Mouse (Mus musculus) testis, postnatal 14 days (tissue): ENCODE measurements around the gene Arhgef19.

Source experiments
- DNase-seq: peaks from one replicate; pipeline ENCODE4 v3.0.0; 2021; ENCODE audit warnings: low spot score

The Arhgef19 gene

DNA sequence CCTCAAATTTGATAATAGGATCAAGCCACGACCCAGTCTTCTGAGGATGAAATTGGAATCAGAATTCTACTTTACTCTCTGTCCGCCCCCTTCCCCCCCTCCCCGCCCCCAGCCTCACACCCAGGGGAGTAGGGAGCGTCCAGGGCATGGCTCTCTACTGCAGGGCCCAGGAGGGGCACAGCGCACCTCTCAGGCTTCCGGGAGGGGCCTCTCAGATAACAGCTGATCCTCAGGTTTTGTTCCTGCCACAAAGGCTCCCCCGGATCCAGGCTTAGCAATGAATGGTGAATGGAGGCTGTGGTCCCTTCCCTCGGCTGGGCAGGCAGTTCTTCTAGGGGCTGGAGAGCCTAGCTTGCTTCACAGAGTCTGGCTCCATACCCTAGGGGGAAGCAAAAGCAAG, 45.8 kb downstream of the Arhgef19 start:
- DNase-seq: no peak

DNA sequence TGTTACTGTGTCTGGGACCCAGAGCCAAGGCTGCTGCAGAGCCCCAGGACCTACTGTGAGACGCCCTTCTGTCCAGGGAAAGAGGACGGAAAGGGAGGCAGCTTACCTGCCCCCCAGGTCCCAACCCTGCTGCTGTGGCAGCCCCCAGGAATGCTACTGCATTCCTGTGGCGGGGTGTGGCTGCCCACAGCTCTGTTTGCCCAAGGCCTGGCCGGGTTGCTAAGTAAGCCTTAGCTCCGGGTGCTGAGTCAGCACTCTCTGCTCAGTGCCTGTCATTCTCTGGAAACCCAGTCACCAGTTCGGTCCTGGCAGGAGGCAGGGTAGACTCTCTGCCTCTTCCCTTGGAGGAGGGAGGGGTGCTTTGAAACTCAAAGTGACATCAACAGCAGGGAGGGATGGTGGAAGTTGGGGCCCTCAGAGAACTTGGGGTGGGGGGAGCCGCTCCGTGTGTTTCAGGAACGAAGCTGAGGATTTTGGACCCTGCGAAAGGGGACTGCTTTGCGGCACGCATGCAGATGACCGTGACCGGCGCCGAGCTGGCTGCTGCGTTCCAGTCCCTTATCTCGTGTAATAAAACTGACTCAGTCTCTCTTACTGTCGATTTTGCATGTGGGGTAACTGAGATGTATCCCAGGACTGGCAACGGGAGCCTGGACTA, 47.7 kb downstream of the Arhgef19 start:
- DNase-seq: no peak

DNA sequence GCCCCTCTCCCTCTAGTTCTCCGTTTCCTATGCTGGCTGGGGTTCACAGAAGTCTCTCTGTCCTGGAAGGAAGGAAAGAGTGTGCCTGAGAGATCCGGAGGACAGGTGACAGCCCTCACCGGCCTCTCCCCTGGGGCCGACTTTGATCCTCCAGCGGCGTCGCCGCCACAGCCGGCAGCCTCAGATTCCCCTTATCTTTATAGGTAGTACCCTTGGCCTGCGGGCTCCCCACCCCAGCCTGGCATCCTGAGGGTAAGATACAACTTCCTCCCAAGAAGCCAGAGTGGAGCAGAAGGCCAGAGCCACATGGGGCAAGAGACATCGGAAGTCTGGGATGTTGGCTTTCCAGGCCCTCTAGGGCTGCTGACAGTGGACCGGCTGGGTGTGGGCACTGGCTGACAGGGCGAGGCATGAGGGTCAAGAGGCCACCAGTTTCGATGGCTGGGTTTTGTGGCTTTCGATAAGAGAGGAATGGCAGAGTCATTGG, 48.3 kb downstream of the Arhgef19 start:
- DNase-seq: no peak

DNA sequence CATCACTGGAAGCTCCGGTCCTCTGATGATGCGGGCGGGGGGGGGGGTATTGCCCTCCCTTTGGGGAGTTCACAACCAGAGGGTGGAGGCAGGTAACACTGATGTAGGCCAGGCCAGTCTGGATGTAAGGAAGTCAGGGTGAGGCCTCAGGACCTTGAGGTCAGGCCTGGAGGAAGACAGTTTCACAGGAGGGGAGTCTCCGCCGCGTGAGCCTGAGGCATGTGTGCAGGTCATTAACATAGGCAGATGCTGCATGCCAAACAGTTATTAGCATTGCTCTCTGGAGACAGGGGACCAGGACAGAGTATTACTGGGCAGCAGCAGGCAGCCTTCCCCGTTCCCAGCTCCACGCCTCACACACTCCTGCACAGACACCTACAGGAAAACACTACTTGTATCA, 48.9 kb downstream of the Arhgef19 start:
- no peak for DNase-seq

DNA sequence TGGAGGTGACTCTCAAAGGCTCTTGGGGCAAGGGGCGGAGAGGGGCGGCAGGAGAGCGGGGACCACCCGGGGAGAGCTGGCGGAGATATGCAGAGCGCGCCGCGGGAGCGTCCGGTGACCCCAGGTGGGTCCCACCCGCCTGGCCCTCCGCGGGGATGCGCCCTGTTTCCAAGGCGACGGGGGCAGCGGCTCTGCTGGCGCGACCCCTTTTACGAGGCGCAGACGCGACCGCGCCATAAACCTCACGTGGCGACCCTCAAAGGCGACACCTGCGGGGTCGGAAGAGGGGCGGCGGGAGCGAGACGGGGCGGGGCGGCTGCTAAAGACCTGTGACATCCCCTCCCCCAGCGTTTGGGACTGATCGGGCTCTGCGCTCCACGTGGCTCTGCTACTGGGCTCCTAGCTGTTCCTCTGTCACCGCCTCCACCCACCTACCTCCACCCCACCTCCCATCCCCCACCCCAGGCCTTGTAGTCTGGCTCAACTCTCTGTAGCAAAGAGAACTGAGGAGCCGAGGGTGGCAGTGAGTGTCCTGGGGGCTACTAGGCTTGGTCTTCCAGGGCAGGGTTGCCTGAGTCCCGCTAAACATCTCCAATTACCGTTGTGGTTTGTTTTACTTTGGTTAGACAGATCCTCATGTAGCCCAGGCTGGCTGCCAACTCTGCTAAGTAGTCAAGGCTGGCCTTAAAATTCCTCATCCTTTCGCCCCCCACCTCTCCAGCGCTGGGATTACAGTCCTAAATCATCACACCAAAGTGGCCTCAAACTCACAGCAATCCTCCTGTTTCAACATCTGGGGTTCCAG, 52.5 kb downstream of the Arhgef19 start:
- DNase-seq: no peak

DNA sequence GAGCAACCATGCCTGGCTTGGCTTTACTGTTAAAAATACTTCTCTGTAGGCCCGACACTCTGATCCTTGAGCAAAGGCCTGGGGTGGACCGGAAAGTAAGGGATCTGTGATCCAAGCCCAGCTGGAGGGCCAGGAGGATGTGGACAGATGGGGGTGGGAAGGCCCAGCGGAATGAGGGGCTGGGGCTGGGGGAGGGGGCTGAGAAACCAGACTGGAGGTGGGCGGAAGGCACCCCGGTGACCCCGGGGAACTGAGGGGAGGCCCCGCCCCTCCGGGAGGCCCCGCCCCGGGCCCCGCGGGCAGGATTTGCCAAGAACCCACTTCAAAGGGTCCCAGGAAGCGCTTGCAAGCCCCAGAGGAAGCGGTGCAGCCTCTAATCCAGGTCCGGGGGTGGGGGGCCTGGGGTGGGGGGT, 56.5 kb downstream of the Arhgef19 start:
- no peak for DNase-seq

DNA sequence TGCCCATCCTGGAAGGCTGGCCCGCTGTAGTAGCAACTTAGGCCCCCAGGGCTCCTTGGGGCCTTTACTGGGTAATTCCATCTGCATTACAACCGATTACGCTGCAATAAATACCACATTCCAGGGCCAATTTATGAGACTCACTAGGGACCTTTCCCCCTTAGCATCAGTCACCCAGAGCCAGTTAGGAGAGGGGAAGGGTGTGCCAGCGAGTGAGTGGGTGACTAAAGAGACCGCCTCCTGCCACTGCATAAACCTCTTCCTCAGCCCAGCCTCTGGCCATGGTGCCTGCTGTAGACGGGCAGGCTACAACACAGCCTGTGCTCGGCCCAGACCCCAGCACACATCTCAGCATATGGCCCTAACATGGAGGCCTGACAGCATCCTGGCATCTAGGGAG, 58.6 kb downstream of the Arhgef19 start:
- no peak for DNase-seq

DNA sequence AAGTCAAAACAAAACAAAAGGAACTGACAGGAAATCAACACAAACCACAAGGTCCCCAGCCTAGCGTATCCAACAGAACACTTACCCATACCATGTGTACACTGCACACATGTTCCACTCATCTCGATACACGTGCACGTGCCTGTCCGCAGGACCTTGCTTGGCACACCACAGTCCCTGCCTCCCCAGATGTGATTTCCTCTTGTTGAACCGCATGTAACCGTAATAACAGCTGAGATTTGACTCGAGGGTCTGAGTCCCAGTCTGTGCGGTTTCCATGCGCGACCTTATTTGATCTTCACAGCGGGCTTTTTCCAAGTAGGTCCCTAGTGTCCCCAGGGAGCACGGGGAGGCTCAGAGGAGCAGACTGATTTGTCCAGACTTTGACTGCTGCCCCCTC, 60.1 kb downstream of the Arhgef19 start:
- no peak for DNase-seq

DNA sequence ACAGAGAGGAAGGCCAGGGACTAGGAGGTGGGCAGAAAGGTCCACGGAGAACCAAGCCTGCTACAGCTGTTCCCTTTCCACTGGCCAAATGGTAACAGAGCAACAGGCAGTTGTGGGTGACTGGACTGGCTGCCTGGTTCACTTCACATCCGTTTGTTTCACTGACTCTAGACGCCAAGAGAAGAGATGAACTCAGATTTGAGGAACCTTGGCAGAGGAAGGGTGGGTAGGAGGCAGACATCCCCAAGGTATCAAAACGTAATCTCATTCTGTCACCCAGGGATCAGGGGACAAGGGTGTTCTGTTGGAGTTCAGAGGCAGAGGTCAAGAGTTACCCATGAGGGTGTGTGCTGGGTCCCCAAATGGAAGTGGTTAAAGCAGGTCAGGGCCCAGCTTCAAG, 60.9 kb downstream of the Arhgef19 start:
- no peak for DNase-seq

DNA sequence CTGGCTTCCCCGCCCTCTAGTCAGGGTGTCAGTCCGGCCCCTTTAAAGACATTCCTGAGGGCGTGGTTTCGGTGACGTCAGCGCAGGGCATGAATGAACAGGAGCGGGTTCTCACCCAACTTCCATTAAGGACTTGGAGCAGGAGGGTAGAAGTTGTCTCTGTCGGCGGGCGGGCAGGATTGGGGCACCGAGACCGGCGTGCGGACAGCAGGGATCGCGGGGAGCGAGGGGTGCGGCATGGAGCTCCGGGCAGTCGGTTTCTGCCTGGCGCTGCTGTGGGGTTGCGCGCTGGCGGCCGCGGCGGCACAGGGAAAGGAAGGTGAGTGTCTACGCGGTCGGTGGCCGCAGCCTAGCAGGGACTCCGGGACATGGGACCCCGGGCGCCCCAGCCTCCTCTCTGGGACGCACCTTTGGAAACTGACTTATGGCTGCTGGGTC, 61.8 kb downstream of the Arhgef19 start, which contains the start of gene Epha2:
Gene Epha2, plus strand, starts transcription at position 125 of the 438 bp plus-strand sequence.
- peak; percentile 66 for DNase-seq

DNA sequence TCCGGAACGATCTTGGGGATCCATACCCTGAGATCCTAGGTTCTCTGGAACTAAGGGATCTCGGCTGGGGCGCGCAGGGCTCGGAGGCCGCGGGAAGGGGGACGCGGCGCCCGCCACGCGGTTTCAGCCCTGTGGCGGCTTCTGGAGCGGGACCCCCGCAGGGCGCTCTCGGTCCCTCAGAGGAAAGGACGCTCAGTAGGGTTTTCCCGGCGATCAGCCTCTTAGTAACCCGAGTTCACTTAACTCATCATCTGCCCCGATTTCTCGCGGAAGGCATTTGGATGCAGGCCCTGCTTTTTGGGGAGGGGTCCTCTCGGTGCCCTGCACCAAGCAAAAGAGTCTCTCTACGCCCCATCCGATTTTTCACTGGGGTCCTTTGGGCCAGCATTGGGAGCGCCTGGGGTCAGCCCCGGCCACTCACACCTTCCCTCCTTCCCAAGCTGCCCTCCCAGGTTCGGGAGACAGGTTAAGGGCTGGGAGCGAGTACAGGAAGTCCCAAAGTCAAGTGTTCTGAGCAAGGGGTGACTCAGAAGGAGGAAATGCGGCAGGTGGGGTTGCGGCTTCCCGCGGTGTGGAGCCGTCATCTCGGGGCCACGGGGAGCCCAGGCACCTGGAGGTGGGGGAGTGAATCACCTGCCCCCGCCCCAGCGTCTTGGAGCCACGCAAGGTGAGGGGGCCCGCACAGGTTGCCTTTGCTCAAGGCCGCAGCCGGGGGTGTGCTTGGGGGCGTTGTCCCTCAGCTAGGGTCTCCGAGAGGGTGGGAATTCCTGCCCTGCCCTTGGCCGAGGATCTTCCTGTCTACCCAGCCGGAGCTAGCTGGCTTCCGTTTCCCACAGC, 62.5 kb downstream of the Arhgef19 start:
- DNase-seq: no peak

DNA sequence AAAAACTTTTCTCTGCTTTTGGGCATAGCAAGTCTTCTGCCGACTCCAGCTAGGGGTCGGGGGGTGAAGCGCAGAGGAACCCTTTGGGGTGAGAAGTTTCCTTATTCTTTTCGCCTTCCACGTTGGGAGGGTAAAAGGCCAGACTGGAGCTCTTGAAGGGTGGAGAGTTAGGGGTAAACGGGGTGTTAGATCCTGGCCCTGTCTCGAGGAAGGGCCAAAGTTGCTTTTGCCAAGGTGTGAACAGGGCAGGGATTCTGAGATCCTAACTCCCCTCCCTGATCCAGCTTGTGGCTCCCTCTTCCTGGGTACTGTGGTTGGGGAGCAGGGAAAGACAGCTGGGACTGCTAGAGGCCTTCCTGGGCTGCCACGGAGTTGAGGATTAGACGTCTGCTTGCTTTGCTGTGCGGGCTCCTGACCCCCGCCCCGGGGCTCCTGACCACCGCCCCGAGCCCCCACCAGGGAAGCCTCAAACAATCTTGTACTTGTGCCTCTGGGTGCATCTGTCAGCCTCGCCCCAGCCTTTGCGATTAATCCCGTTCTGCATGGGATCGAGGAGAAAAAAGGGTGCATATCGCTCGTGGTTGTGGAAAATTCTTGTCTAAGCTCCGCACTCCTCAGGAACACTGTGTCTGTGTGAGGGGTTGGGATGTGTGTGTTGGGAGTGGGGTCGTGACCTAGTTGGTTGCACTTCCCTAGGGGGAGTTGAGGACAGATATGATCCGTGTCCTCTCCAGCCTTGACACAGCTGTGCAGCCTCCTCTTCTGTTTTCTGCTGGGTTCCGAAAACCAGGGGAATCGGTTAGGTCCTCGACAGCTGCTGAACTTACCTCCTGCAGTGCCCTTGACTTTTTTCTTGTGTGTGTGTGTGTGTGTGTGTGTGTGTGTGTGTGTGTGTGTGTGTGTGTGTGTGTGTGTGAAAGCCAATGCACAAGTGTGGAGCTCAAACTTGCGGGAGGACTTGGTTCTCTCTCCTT, 63.4 kb downstream of the Arhgef19 start:
- DNase-seq: no peak

DNA sequence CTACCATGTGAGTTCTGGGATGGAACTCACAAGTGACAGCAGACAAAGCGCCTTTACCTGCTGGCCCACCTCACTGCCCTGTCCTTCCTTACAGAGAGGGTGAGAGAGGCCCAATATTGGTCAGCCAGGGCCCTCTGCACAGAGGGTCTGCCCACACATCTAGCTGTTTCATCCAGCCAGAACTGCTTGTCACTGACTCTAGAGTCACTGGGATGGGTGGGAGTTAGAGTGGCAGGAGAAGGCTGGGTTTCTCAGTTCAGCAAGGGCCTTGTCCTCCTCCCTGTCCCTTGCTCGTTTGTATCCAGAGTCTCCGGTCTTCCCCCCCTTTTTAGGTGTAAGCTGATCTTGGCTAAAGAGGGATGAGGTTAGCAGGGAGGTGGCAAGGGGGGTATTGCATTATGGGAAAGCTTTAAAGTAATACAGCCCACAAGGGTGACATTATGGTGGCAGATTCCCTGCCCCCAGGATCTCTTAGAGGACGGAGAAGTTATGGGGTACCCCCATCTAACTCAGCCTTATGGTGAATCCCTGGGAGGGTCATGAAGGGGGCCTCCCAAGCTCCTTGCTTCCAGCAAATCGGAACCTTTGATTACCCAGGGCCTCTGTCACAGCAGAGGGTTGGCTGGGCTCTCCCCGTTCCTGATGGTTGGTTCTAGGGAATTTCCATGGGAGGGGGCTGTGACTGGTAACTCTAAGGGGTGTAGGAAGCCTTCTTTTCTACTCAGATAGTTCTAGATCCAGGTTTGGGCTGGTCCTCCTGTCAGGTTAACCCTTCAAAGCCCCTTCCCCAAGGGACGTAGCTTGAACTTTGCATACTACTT, 64.3 kb downstream of the Arhgef19 start:
- no peak for DNase-seq

DNA sequence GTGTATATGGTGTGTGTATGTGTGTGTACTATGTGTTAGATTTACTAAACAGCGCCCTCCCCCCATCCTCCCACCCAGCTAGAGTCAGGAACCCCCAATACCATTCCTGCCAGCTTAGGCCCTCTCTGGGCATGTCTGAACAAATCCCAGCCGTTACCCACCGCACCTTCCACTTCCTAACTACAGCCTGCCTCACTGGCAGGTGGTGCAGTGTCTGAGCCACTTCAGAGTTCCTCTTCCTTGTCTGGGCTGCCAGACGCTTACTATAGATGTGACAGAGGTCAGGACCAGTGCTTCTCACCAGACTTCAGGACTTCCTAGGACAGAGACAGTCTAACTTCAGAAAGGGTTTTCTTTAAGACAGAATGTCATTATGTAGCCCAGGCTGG, 64.9 kb downstream of the Arhgef19 start:
- DNase-seq: no peak

DNA sequence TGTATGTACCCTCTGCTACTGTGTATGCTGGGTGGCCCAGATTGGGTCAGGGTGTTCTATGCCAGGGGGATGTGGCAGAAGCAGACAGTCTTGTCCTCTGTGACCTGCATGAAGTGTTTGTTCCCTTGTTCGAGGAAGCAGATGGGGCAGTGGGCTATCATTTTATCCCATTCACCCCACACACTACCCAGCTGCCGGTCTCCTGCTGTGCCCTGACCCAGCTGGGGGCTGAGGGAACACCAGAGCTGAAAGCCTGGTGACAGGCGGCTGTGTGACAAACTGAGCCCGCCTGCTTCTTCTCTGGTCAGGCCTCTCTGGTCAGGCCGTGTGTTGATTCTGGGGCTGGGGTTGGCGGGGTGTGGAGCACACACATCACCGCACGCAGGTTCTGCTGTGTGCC, 66.8 kb downstream of the Arhgef19 start:
- no peak for DNase-seq
